Mouse (Mus musculus) cerebellum, adult 9-10 months (tissue): ENCODE data around the gene Wdr26.

Experiments used
- DNase-seq: peaks from one replicate; pipeline ENCODE4 v3.0.0; 2022

The Wdr26 gene

GRCm38 (mm10) chr1:181234326-181235035, 22.7 kb upstream of the Wdr26 start:
- DNase-seq, result no peak

GRCm38 (mm10) chr1:181233734-181234133, 21.9 kb upstream of the Wdr26 start:
- DNase-seq, result no peak

- peak; percentile 27 for DNase-seq
These were observed 20.7 kb upstream of the Wdr26 start for GRCm38 (mm10) chr1:181232307-181233027.

- DNase-seq, result no peak
These were observed 20.0 kb upstream of the Wdr26 start for GRCm38 (mm10) chr1:181231821-181232220.

GRCm38 (mm10) chr1:181231262-181231661, 19.5 kb upstream of the Wdr26 start:
- DNase-seq, result no peak

- DNase-seq, result no peak
These were observed 18.9 kb upstream of the Wdr26 start for GRCm38 (mm10) chr1:181230731-181231148.

GRCm38 (mm10) chr1:181229046-181229445, 17.2 kb upstream of the Wdr26 start:
- DNase-seq, result no peak

- DNase-seq, result no peak
These were observed 16.8 kb upstream of the Wdr26 start for GRCm38 (mm10) chr1:181228591-181228990.

- no peak for DNase-seq
These were observed 16.0 kb upstream of the Wdr26 start for GRCm38 (mm10) chr1:181227804-181228203.

GRCm38 (mm10) chr1:181226850-181227249, 15.0 kb upstream of the Wdr26 start:
- DNase-seq, result no peak

GRCm38 (mm10) chr1:181225281-181225680, 13.5 kb upstream of the Wdr26 start:
- DNase-seq, result no peak

GRCm38 (mm10) chr1:181222041-181222440, 10.2 kb upstream of the Wdr26 start:
- DNase-seq, result no peak

- no peak for DNase-seq
These were observed 4.5 kb upstream of the Wdr26 start for GRCm38 (mm10) chr1:181216315-181216714.

- no peak for DNase-seq
These were observed 2.7 kb upstream of the Wdr26 start for GRCm38 (mm10) chr1:181214296-181215035.

- DNase-seq, result no peak
These were observed 340 bp downstream of the Wdr26 start for GRCm38 (mm10) chr1:181211403-181211919.

- peak; percentile 41 for DNase-seq
These were observed 999 bp downstream of the Wdr26 start for GRCm38 (mm10) chr1:181210601-181211402.

GRCm38 (mm10) chr1:181210147-181210546, 1.7 kb downstream of the Wdr26 start:
- DNase-seq, result peak; percentile 9

GRCm38 (mm10) chr1:181199446-181199845, 12.4 kb downstream of the Wdr26 start:
- no peak for DNase-seq

GRCm38 (mm10) chr1:181188925-181189324, 22.9 kb downstream of the Wdr26 start:
- no peak for DNase-seq

- no peak for DNase-seq
These were observed 41.6 kb downstream of the Wdr26 start for GRCm38 (mm10) chr1:181170210-181170609.

GRCm38 (mm10) chr1:181168377-181168776, 43.4 kb downstream of the Wdr26 start:
- DNase-seq, result no peak

- no peak for DNase-seq
These were observed 44.0 kb downstream of the Wdr26 start for GRCm38 (mm10) chr1:181167816-181168215.

GRCm38 (mm10) chr1:181151541-181151940, 60.3 kb downstream of the Wdr26 start:
- DNase-seq, result no peak
